Mouse (Mus musculus) testis, adult 2 months (tissue): ENCODE data around the gene Mmp28. TPM values are rescaled to one million over a fixed set of nuclear protein-coding genes. Genes with fewer than 3 reads are reported as not detected.

Source experiments
- H3K27ac ChIP-seq: fragments of 200-500 bp; 2 replicates; pipeline ENCODE4 v1.5.1; 2012; ENCODE audit warnings: low read depth, low read length; ENCODE audit not compliant: control insufficient read depth, insufficient read depth
- H3K27me3 ChIP-seq: fragments of 200-500 bp; 2 replicates; pipeline ENCODE4 v1.6.1; 2012; ENCODE audit warnings: mild to moderate bottlenecking, low read length, moderate library complexity; ENCODE audit not compliant: control insufficient read depth, insufficient read depth
- H3K36me3 ChIP-seq: fragments of 200-500 bp; 2 replicates; pipeline ENCODE4 v1.6.1; 2012; ENCODE audit warnings: mild to moderate bottlenecking, low read length; ENCODE audit not compliant: control insufficient read depth, insufficient read depth
- H3K4me1 ChIP-seq: fragments of 200-500 bp; 2 replicates; pipeline ENCODE4 v1.6.1; 2012; ENCODE audit warnings: low read length; ENCODE audit not compliant: control insufficient read depth, insufficient read depth
- H3K4me3 ChIP-seq: fragments of 200-500 bp; 2 replicates; pipeline ENCODE4 v1.5.1; 2012; ENCODE audit warnings: low read depth, mild to moderate bottlenecking, low read length, moderate library complexity, mixed read lengths; ENCODE audit not compliant: control insufficient read depth
- CTCF ChIP-seq: fragments of 200-500 bp; IDR thresholded peaks from 2 replicates; pipeline ENCODE4 v1.5.1; 2012; ENCODE audit warnings: low read depth, mild to moderate bottlenecking, inconsistent platforms, low read length, moderate library complexity; ENCODE audit not compliant: control insufficient read depth, insufficient read depth, insufficient replicate concordance
- POLR2A ChIP-seq: fragments of 200-500 bp; IDR thresholded peaks from 2 replicates; pipeline ENCODE4 v1.6.1; 2012; ENCODE audit warnings: low read depth, mild to moderate bottlenecking, inconsistent platforms, low read length, moderate library complexity; ENCODE audit not compliant: control insufficient read depth
- polyA plus RNA-seq: library from polyadenylated mRNA; depleted of rRNA; stranded (reverse); fragments of >200 nt; gene quantifications from 2 replicates; pipeline ENCODE4 v1.2.3, GENCODE M21; 2012

Gene Mmp28
- polyA plus RNA-seq, 1 experiment: 0.58 TPM

GRCm38 (mm10) chr11:83439426-83440060 lies 23.3 kb downstream of the Mmp28 start:
- Histone ChIP-seq H3K4me1 (peaks cover 21% of the 10 kb centered on the region), H3K4me3 (peak overlapping the region; percentile 89), H3K36me3 (no peaks in the 10 kb centered on the region), H3K27me3 (no peaks in the 10 kb centered on the region; the same call in 1 of the 2 replicates), H3K27ac (no peak overlapping the region)
- no peak for TF ChIP-seq CTCF
- TF ChIP-seq POLR2A: no peak

GRCm38 (mm10) chr11:83437377-83437776 lies 25.5 kb downstream of the Mmp28 start, which contains the start of gene 1700020L24Rik:
1700020L24Rik (plus strand) TSS chr11:83437677.
- Histone ChIP-seq H3K4me1 (peaks cover 9% of the 10 kb centered on the region), H3K27ac (no peak within 1 kb of the TSS)
- TF ChIP-seq CTCF: no peak
- no peak; the same call in 1 of the 2 replicates for TF ChIP-seq POLR2A

GRCm38 (mm10) chr11:83432533-83432932 lies 30.3 kb downstream of the Mmp28 start:
- Histone ChIP-seq H3K36me3 (no peaks in the 10 kb centered on the region), H3K4me1 (no peaks in the 10 kb centered on the region; the same call in 1 of the 2 replicates), H3K27ac (no peak overlapping the region), H3K27me3 (no peaks in the 10 kb centered on the region), H3K4me3 (no peak overlapping the region)
- no peak for TF ChIP-seq CTCF

More at GRCm38 (mm10) chr11:83437377-83437776, 25.5 kb downstream of the Mmp28 start, which contains the start of gene 1700020L24Rik:
- no peaks in the 10 kb centered on the region for H3K36me3 ChIP-seq
- H3K27me3 ChIP-seq: no peaks in the 10 kb centered on the region
- peak within 1 kb of the TSS; percentile 83 for H3K4me3 ChIP-seq

- Histone ChIP-seq H3K27me3 (no peaks in the 10 kb centered on the region; the same call in 1 of the 2 replicates), H3K36me3 (no peaks in the 10 kb centered on the region), H3K4me1 (no peaks in the 10 kb centered on the region; the same call in 1 of the 2 replicates), H3K27ac (no peak within 1 kb of the TSS), H3K4me3 (no peak within 1 kb of the TSS)
- no peak for TF ChIP-seq POLR2A
These were observed 33.5 kb downstream of the Mmp28 start, which contains the start of gene Gas2l2 for GRCm38 (mm10) chr11:83429355-83429754. Gas2l2 (minus strand) TSS chr11:83429455.

GRCm38 (mm10) chr11:83426964-83427363 lies 35.9 kb downstream of the Mmp28 start:
- Histone ChIP-seq H3K27ac (no peak overlapping the region), H3K4me1 (no peaks in the 10 kb centered on the region; the same call in 1 of the 2 replicates), H3K4me3 (no peak overlapping the region), H3K36me3 (no peaks in the 10 kb centered on the region), H3K27me3 (no peaks in the 10 kb centered on the region; the same call in 1 of the 2 replicates)
- no peak for TF ChIP-seq CTCF
- TF ChIP-seq POLR2A: no peak

- H3K4me3 ChIP-seq: no peak overlapping the region
- H3K27me3 ChIP-seq: no peaks in the 10 kb centered on the region; the same call in 1 of the 2 replicates
- no peaks in the 10 kb centered on the region; the same call in 1 of the 2 replicates for H3K4me1 ChIP-seq
- no peak overlapping the region for H3K27ac ChIP-seq
- H3K36me3 ChIP-seq: no peaks in the 10 kb centered on the region
- TF ChIP-seq CTCF (peak; percentile 97), POLR2A (no peak)
These were observed 38.2 kb downstream of the Mmp28 start for GRCm38 (mm10) chr11:83424681-83425080.

- H3K36me3 ChIP-seq: no peaks in the 10 kb centered on the region
- H3K27ac ChIP-seq: no peak overlapping the region
- no peak for TF ChIP-seq CTCF
- TF ChIP-seq POLR2A: no peak
- H3K4me3 ChIP-seq: peak overlapping the region; percentile 35
- H3K4me1 ChIP-seq: peaks cover 3% of the 10 kb centered on the region
- no peaks in the 10 kb centered on the region for H3K27me3 ChIP-seq
These were observed 41.6 kb downstream of the Mmp28 start for GRCm38 (mm10) chr11:83421305-83421704.
